Mouse (Mus musculus) small intestine, adult 2 months (tissue): Measurements from ENCODE around the gene Aipl1. TPM values are rescaled to one million over a fixed set of nuclear protein-coding genes. Genes with fewer than 3 reads are reported as not detected.
A peak's percentile ranks its signal among the peaks of the same experiment; 100 is the strongest.

Experiments
- H3K27ac ChIP-seq: fragments of 200-500 bp; 2 replicates; pipeline ENCODE4 v1.5.1; 2012; ENCODE audit warnings: low read depth, low read length, control low read depth, inconsistent platforms; ENCODE audit not compliant: insufficient read depth
- H3K27me3 ChIP-seq: fragments of 200-500 bp; 2 replicates; pipeline ENCODE4 v1.6.1; 2012; ENCODE audit warnings: mild to moderate bottlenecking, moderate library complexity, low read length, inconsistent platforms; ENCODE audit not compliant: control insufficient read depth, insufficient read depth
- H3K36me3 ChIP-seq: fragments of 200-500 bp; 2 replicates; pipeline ENCODE4 v1.6.1; 2012; ENCODE audit warnings: mild to moderate bottlenecking, low read length, control low read depth, inconsistent platforms; ENCODE audit not compliant: control insufficient read depth, insufficient read depth
- H3K4me1 ChIP-seq: fragments of 200-500 bp; 2 replicates; pipeline ENCODE4 v1.6.1; 2012; ENCODE audit warnings: low read length, inconsistent platforms, mixed read lengths; ENCODE audit not compliant: control insufficient read depth, insufficient read depth, insufficient read length
- H3K4me3 ChIP-seq: fragments of 200-500 bp; 2 replicates; pipeline ENCODE4 v1.5.1; 2012; ENCODE audit warnings: low read depth, mild to moderate bottlenecking, control low read depth, inconsistent platforms, low read length, moderate library complexity
- CTCF ChIP-seq: fragments of 200-500 bp; IDR thresholded peaks from 2 replicates; pipeline ENCODE4 v1.5.1; 2012; ENCODE audit warnings: low read depth, mild to moderate bottlenecking, control low read depth, inconsistent platforms, low read length, moderate library complexity, mixed read lengths; ENCODE audit not compliant: insufficient replicate concordance, insufficient read length; ENCODE audit errors: extremely low read depth
- POLR2A ChIP-seq: fragments of 200-500 bp; IDR thresholded peaks from 2 replicates; pipeline ENCODE4 v1.6.1; 2012; ENCODE audit warnings: low read depth, mild to moderate bottlenecking, control low read depth, inconsistent platforms, low read length, moderate library complexity
- WGBS: fragments of 180-500 bp; shearing (Covaris S2); methylation state at CpG from one replicate; pipeline ENCODE4 v1.1.7; 2018; 5-methylcytosine and 5-hydroxymethylcytosine counted together
- polyA plus RNA-seq: library from polyadenylated mRNA; depleted of rRNA; stranded (reverse); fragments of >200 nt; gene quantifications from 2 replicates; pipeline ENCODE4 v1.2.3, GENCODE M21; 2012

The Aipl1 gene
- polyA plus RNA-seq, 1 experiment: 0.11 TPM

DNA sequence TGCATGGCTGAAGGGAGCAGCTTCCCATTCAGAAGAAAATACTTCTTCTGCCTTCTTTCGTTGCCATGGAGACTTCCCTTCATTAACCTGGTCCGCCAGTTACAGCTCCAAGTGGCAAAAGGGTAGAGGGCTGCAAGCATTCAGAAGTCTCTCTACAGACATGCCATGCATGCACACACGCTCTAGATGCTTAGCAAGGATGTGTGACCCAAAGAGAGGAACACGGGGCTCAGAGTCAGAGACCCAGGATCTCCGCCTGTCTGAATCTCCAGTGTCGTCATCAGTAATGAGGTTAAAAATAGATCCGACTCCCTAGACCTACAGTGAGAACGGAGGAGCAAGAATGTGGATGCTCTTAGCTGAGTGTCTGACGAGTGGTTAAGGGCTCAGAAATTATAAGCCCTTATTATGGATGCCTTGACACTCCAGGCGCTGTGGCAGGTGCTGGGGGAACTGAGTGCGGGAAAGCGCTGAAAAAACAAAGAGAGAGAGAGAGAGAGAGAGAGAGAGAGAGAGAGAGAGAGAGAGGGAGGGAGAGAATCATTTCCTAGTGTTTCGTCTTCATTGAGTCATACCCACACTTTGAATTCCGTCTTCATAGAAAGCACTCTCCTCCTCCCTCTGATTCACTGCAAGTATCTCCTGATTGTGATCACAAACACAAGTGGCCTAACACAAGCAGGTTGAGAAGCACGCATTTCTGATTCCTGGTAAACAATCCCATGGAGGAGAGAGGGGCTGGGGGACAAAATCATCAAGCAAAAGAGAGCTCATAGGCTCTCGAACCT is 2.5 kb upstream of the Aipl1 start:
- 39% methylated on average over 16 of the region's 16 CpGs for WGBS
- peaks cover 8% of the 10 kb centered on the region for H3K4me1 ChIP-seq
- no peaks in the 10 kb centered on the region; the same call in 1 of the 2 replicates for H3K27me3 ChIP-seq
- no peak overlapping the region for H3K27ac ChIP-seq
- H3K36me3 ChIP-seq: no peaks in the 10 kb centered on the region
- no peak overlapping the region for H3K4me3 ChIP-seq
- no peak for TF ChIP-seq POLR2A
- TF ChIP-seq CTCF: no peak

DNA sequence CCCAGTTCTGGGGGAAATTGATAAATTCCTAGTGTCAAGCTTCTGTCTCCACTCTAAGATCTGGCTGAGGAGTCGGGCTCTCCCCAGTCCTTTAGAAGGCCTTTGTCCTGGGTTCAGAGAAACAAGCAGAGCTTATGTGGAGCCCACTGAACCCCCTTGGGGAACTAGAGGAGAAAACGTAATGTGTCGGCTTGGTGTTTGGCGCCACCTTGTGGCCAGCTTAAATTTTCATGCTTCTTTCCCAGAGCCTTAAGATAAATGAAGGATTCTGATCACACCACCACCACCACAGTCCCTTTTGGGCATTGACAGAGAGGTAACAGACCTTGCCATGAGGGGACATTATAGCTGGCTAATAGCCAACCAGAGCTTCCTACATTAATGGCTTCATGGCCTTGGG is 687 bp upstream of the Aipl1 start:
- H3K4me3 ChIP-seq: no peak overlapping the region
- no peaks in the 10 kb centered on the region for H3K36me3 ChIP-seq
- TF ChIP-seq POLR2A (no peak), CTCF (peak; percentile 77; the same call in 1 of the 2 replicates)
- WGBS: 3% methylated on average over 4 of the region's 4 CpGs
- peaks cover 6% of the 10 kb centered on the region for H3K4me1 ChIP-seq
- H3K27ac ChIP-seq: no peak overlapping the region
- no peaks in the 10 kb centered on the region; the same call in 1 of the 2 replicates for H3K27me3 ChIP-seq

DNA sequence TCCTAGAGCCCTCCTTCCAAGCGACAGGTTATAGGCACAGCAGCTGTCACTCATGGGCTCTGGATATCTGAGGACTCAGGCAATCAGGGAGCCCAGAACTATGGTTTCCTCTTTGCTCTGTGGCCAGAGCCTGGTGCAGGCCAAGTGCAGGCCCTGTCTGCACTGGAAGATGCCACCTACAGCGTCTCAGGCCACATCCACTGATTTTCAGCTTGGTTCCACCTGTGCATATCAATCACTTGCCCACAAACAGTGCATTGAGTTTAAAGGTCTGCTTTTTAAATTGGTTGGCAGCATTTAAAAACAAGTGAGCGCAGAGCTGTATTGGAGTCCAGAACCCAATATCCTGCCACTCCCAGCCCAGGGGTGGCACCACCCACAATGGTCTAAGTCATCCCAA is 4.7 kb downstream of the Aipl1 start:
- H3K4me3 ChIP-seq: no peak overlapping the region
- H3K27ac ChIP-seq: no peak overlapping the region
- no peaks in the 10 kb centered on the region for H3K36me3 ChIP-seq
- TF ChIP-seq CTCF (no peak), POLR2A (no peak)
- WGBS: 88% methylated on average over 3 of the region's 3 CpGs
- H3K4me1 ChIP-seq: no peaks in the 10 kb centered on the region
- H3K27me3 ChIP-seq: no peaks in the 10 kb centered on the region; the same call in 1 of the 2 replicates

DNA sequence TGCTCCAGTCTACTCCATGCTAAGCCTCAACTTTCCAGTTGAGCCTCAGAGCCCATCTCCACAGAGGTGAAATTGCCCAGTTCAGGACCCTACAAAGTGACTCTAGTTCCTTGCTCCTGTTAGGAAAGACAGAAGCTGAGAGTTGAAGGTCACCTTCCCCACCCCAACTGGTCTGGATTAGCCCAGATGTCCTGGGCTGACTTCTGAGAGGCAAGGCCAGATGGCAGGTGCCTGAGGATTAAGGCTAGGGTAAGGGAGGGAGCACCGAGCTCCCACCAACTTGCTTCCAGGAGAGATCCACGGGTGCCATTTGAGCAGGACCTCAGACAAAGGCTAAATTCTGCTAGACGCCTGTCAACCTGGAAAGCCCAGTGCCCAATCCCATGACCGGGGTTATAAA is 5.2 kb downstream of the Aipl1 start:
- Histone ChIP-seq H3K27me3 (no peaks in the 10 kb centered on the region; the same call in 1 of the 2 replicates), H3K27ac (no peak overlapping the region), H3K36me3 (no peaks in the 10 kb centered on the region), H3K4me3 (no peak overlapping the region), H3K4me1 (no peaks in the 10 kb centered on the region)
- WGBS: 76% methylated on average over 4 of the region's 4 CpGs
- TF ChIP-seq CTCF (no peak), POLR2A (no peak)

DNA sequence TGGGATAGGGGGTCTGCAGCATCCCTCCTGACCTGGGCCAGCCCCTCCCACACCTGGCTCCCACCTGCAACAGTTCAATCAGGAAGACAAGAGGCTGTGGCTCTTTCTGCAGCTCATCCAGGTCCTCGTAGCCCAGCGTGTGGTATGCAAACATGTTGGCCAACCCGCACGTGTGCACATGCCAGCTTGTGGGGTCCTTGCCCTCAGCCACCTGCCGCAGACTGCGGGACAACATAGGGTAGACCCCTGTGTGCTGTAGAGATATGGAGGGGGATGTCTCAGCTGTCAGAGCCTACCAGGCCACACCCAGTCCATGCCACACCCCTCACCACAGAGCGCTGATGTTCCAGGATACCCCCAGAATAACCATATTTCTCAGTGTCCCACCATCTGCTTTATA is 6.0 kb downstream of the Aipl1 start:
- 83% methylated on average over 7 of the region's 7 CpGs for WGBS
- no peak overlapping the region for H3K4me3 ChIP-seq
- H3K27me3 ChIP-seq: no peaks in the 10 kb centered on the region; the same call in 1 of the 2 replicates

DNA sequence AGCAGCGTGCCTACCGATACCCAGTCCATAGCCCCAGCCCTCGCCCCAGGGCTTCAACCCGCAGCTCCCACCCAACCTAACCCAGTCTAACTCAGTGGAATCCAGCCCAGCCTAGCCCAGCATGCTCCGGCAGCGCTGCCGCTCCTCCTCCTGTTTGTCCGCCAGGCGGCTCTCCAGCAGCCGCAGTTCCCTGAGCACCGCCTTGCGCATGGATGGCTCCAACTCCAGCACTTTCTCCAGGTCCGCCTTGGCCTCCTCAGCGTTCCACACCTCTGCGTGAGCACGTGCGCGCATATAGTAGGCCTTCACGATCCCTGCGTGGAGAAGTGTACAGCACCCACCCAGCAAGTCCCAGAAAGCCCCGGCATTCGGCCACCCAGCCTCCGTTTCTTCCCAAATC is 8.2 kb downstream of the Aipl1 start:
- Histone ChIP-seq H3K27ac (no peak overlapping the region), H3K36me3 (no peaks in the 10 kb centered on the region), H3K4me1 (no peaks in the 10 kb centered on the region), H3K27me3 (no peaks in the 10 kb centered on the region), H3K4me3 (no peak overlapping the region)
- TF ChIP-seq CTCF (peak; percentile 15; the same call in 1 of the 2 replicates), POLR2A (no peak)
- WGBS: 26% methylated on average over 23 of the region's 23 CpGs

More for the DNA sequence above, 6.0 kb downstream of the Aipl1 start:
- no peaks in the 10 kb centered on the region for H3K4me1 ChIP-seq
- no peak for TF ChIP-seq POLR2A
- no peak for TF ChIP-seq CTCF
- H3K36me3 ChIP-seq: no peaks in the 10 kb centered on the region
- no peak overlapping the region for H3K27ac ChIP-seq

DNA sequence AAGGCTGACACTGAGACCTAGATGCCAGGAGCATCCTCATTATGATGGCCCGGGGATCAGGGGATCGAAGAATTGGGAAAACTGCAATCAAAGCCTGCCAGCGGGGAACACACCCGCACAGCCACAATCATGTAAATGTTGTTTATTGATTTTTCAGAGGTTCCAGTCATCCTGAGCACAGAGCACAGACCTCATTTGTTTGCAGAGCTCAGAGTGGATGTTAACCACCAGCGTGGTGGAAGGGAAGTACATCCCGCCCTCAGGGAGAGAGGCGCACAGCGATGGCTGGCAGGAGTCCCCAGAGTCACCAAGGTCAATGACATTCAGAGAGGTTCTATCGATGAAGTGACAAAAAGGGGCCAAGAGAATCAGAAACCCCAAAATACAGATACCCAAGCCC is 9.5 kb downstream of the Aipl1 start:
- no peak overlapping the region for H3K4me3 ChIP-seq
- no peak overlapping the region for H3K27ac ChIP-seq
- 41% methylated on average over 9 of the region's 9 CpGs for WGBS
- H3K27me3 ChIP-seq: no peaks in the 10 kb centered on the region
- H3K4me1 ChIP-seq: no peaks in the 10 kb centered on the region
- no peaks in the 10 kb centered on the region for H3K36me3 ChIP-seq
- TF ChIP-seq POLR2A: no peak
- TF ChIP-seq CTCF: no peak
